Mouse (Mus musculus): ENCODE results near the gene Fads6. TPM values are rescaled to one million over a fixed set of nuclear protein-coding genes. Genes with fewer than 3 reads are reported as not detected.
A peak's percentile ranks its signal among the peaks of the same experiment; 100 is the strongest.

Fads6 gene
- total and polyA plus RNA-seq, 3 experiments: 0.30 to 8.5 (median 0.63) TPM

GRCm38 (mm10) chr11:115249721-115250404, 47.6 kb downstream of the Fads6 start:
- Histone ChIP-seq H3K9ac (ENCODE audit: insufficient read depth, low read depth) (no peak overlapping the region), H3K4me1 (ENCODE audit: control insufficient read depth in 1 of 2, insufficient read depth in 2 of 2) (peaks cover 24 to 33% of the 10 kb centered on the region in 2 experiments), H3K27ac (ENCODE audit: insufficient read depth, low read depth) (no peak overlapping the region), H3K79me2 (replicated peaks; ENCODE audit: control insufficient read depth, extremely low read depth, insufficient read depth, poor library complexity, severe bottlenecking) (no peaks in the 10 kb centered on the region), H3K4me2 (ENCODE audit: insufficient read depth, low read depth, poor library complexity, severe bottlenecking) (no peak overlapping the region), H3K9me3 (replicated peaks; ENCODE audit: low read length) (peaks cover 10% of the 10 kb centered on the region), H3K27me3 (replicated peaks) (peaks cover 3% of the 10 kb centered on the region), H3K4me3 (replicated peaks in 1 of 3; ENCODE audit: low read depth in 2 of 3, low read length in 2 of 3, poor library complexity in 1 of 3) (no peak overlapping the region), H3K36me3 (replicated peaks in 1 of 2; ENCODE audit: control insufficient read depth in 1 of 2, insufficient read depth in 1 of 2, low read length in 1 of 2) (peaks cover 6 to 16% of the 10 kb centered on the region in 2 experiments)
- dilution Hi-C loops (cut with MboI; ENCODE audit: extremely low pct_ligation_motif_present, extremely low pct_unique_long_range_greater_than_20kb, low sequenced_read_pairs): no loop called here
- TF ChIP-seq SIN3A (IDR thresholded peaks at IDR 0.05; ENCODE audit: low read length): no peak
- TF ChIP-seq POLR2A (IDR thresholded peaks at IDR 0.05; ENCODE audit: low read depth, low read length): no peak
- no peak for TF ChIP-seq GABPA (IDR thresholded peaks at IDR 0.05; ENCODE audit: insufficient replicate concordance, low read depth, low read length)
- TF ChIP-seq USF1 (IDR thresholded peaks at IDR 0.05; ENCODE audit: low read depth, low read length): no peak
- no peak for TF ChIP-seq UBTF (IDR thresholded peaks at IDR 0.05; ENCODE audit: low read depth, low read length)
- no peak for TF ChIP-seq TCF12 (IDR thresholded peaks at IDR 0.05; ENCODE audit: low read depth, low read length)
- TF ChIP-seq NELFE (IDR thresholded peaks at IDR 0.05; ENCODE audit: low read depth, low read length): no peak
- no peak for TF ChIP-seq E2F4 (IDR thresholded peaks at IDR 0.05; ENCODE audit: insufficient replicate concordance, low read depth, low read length)
- TF ChIP-seq TBP (conservative IDR thresholded peaks at IDR 0.05; ENCODE audit: low read depth, low read length): no peak
- no peak for TF ChIP-seq CHD2 (IDR thresholded peaks at IDR 0.05; ENCODE audit: low read length)
- TF ChIP-seq ZMIZ1 (IDR thresholded peaks at IDR 0.05; ENCODE audit: low read depth, low read length): no peak
- TF ChIP-seq PAX5 (IDR thresholded peaks at IDR 0.05; ENCODE audit: low read length): no peak
- no peak for TF ChIP-seq MEF2A (IDR thresholded peaks at IDR 0.05; ENCODE audit: borderline replicate concordance, low read depth, low read length)
- no peak for TF ChIP-seq RAD21 (IDR thresholded peaks at IDR 0.05; ENCODE audit: low read depth, low read length)
- no peak for TF ChIP-seq ELF1 (IDR thresholded peaks at IDR 0.05; ENCODE audit: low read depth, low read length)
- no peak for TF ChIP-seq MAZ (IDR thresholded peaks at IDR 0.05; ENCODE audit: low read depth, low read length)
- TF ChIP-seq EP300 (IDR thresholded peaks at IDR 0.05; ENCODE audit: low read length): no peak
- no peak for TF ChIP-seq POLR2AphosphoS2 (IDR thresholded peaks at IDR 0.05; ENCODE audit: low read depth, low read length)
- TF ChIP-seq MAX (IDR thresholded peaks at IDR 0.05; ENCODE audit: low read length): no peak
- in situ Hi-C loops (cut with MboI; ENCODE audit: low pct_ligation_motif_present, low pct_unique_long_range_greater_than_20kb, low sequenced_read_pairs): loop anchor here (5.0 kb wide), 1 partner anchor 58 kb away; no protein-coding TSS in a partner anchor
- no peak for DNase-seq (ENCODE audit: extremely low read depth)

GRCm38 (mm10) chr11:115247945-115248344, 49.5 kb downstream of the Fads6 start:
- Histone ChIP-seq H3K79me2 (replicated peaks; ENCODE audit: control insufficient read depth, extremely low read depth, insufficient read depth, poor library complexity, severe bottlenecking) (no peaks in the 10 kb centered on the region), H3K36me3 (replicated peaks in 1 of 2; ENCODE audit: control insufficient read depth in 1 of 2, insufficient read depth in 1 of 2, low read length in 1 of 2) (peaks cover 22 to 35% of the 10 kb centered on the region in 2 experiments), H3K4me1 (ENCODE audit: control insufficient read depth in 1 of 2, insufficient read depth in 2 of 2) (peaks cover 22 to 33% of the 10 kb centered on the region in 2 experiments), H3K4me2 (ENCODE audit: insufficient read depth, low read depth, poor library complexity, severe bottlenecking) (peak overlapping the region; percentile 68), H3K27ac (ENCODE audit: insufficient read depth, low read depth) (peak overlapping the region; percentile 33; the same call in 1 of the 2 replicates), H3K9me3 (replicated peaks; ENCODE audit: low read length) (peaks cover 10% of the 10 kb centered on the region), H3K27me3 (replicated peaks) (peaks cover 1% of the 10 kb centered on the region), H3K9ac (ENCODE audit: insufficient read depth, low read depth) (no peak overlapping the region), H3K4me3 (replicated peaks in 1 of 3; ENCODE audit: low read depth in 2 of 3, low read length in 2 of 3, poor library complexity in 1 of 3) (no peak overlapping the region)
- dilution Hi-C loops (cut with MboI; ENCODE audit: extremely low pct_ligation_motif_present, extremely low pct_unique_long_range_greater_than_20kb, low sequenced_read_pairs) (no loop called here), in situ Hi-C loops (cut with MboI; ENCODE audit: low pct_ligation_motif_present, low pct_unique_long_range_greater_than_20kb, low sequenced_read_pairs) (loop anchor here (5.0 kb wide), 1 partner anchor 56 kb away; no protein-coding TSS in a partner anchor)
- no peak for TF ChIP-seq ZMIZ1 (IDR thresholded peaks at IDR 0.05; ENCODE audit: low read depth, low read length)
- TF ChIP-seq IRF4 (IDR thresholded peaks at IDR 0.05; ENCODE audit: low read depth, low read length): peak; percentile 8; the same call in 1 of the 2 replicates
- 0 out of 2 replicates have a peak, but pooled peaks have one; percentile 16 for TF ChIP-seq SIN3A (IDR thresholded peaks at IDR 0.05; ENCODE audit: low read length)
- TF ChIP-seq CTCF (conservative IDR thresholded peaks at IDR 0.05 in 1 of 2, IDR thresholded peaks at IDR 0.05 in 1 of 2; ENCODE audit: low read depth in 2 of 2, low read length in 2 of 2): peak in 1 of 2 experiments; percentile 15; a peak in 1 of 4 replicates
- TF ChIP-seq ELF1 (IDR thresholded peaks at IDR 0.05; ENCODE audit: low read depth, low read length): no peak
- peak; percentile 28; the same call in 1 of the 2 replicates for TF ChIP-seq HCFC1 (IDR thresholded peaks at IDR 0.05; ENCODE audit: low read depth, low read length)
- no peak for TF ChIP-seq MXI1 (IDR thresholded peaks at IDR 0.05; ENCODE audit: low read depth, low read length)
- TF ChIP-seq BHLHE40 (IDR thresholded peaks at IDR 0.05; ENCODE audit: low read depth, low read length): peak; percentile 66
- peak; percentile 49; the same call in 1 of the 2 replicates for TF ChIP-seq MAX (IDR thresholded peaks at IDR 0.05; ENCODE audit: low read length)
- peak; percentile 79; the same call in 1 of the 2 replicates for TF ChIP-seq MAZ (IDR thresholded peaks at IDR 0.05; ENCODE audit: low read depth, low read length)
- no peak for TF ChIP-seq JUND (conservative IDR thresholded peaks at IDR 0.05; ENCODE audit: low read depth, low read length)
- TF ChIP-seq NRF1 (IDR thresholded peaks at IDR 0.05; ENCODE audit: low read depth, low read length): no peak
- peak; percentile 39; the same call in 1 of the 2 replicates for TF ChIP-seq ETS1 (conservative IDR thresholded peaks at IDR 0.05; ENCODE audit: low read depth, low read length)
- no peak for TF ChIP-seq USF1 (IDR thresholded peaks at IDR 0.05; ENCODE audit: low read depth, low read length)
- 0 out of 2 replicates have a peak, but pooled peaks have one; percentile 42 for TF ChIP-seq MYC (IDR thresholded peaks at IDR 0.05; ENCODE audit: low read depth, low read length)
- DNase-seq (ENCODE audit: extremely low read depth): no peak
